24 mouse cellular contexts compared by ENCODE assay signal in the genomic region with DNA sequence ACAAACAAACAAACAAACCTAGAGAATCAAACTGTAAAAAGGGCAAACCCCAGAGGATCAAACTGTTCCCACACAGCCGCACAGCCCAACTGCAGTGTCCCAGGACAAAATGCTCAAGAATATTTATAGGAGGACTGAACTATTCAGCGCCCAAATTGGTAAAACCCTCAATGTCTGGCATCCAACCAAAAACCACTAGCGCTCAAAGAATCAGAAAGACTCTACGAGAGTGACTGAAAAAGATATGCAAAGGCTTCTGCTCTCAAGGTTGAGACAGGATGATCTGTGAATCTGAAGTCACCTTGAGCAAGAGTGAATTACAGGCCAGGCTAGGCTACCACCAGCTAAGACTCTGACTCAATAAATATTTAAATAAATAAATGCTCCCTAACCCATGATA.
DNase-seq lines count a peak whose midpoint lies in the region; ATAC-seq lines count a peak whose summit lies in the region.
"Had no signal": no experiment of that assay in that cellular context is flagged by ENCODE, and none has a peak within 500 bp of the region (broad histone marks: within the 10 kb centered on the region; RNA-seq: fewer than 3 reads in every experiment).

No protein-coding gene starts in this region.

- peak; percentile 62 to 70 for DNase-seq in adrenal gland, adult (ENCODE audit: inconsistent age in 2 of 2, low spot score in 1 of 2)
- DNase-seq in adrenal gland, postnatal 4 days (ENCODE audit: low spot score in 2 of 2) = no peak
- peak; percentile 24 for DNase-seq in embryonic facial prominence, embryonic 14.5 days (ENCODE audit: low spot score)
- DNase-seq in embryonic facial prominence, embryonic 10.5 days (ENCODE audit: low spot score) = no peak
- peak; percentile 5 for DNase-seq in NIH3T3 (ENCODE audit: low read depth)
- DNase-seq: adrenal gland, adult 2 months; adrenal gland, postnatal 10 days; B cell, adult 2 months; cerebellum, adult 11 months; cerebellum, adult 18-20 months; cerebellum, adult 8-10 months; cerebellum, adult 9-11 months; cerebellum, postnatal 14 days; cerebellum, postnatal 36 days; embryo, embryonic 11 days had no signal

- no peak overlapping the region for H3K4me3 ChIP-seq in embryonic facial prominence, embryonic 14.5 days (ENCODE audit: low read depth, low read length)
- H3K4me3 ChIP-seq in embryonic facial prominence, embryonic 10.5 days = no peak overlapping the region
- H3K4me3 ChIP-seq: embryonic facial prominence, embryonic 12.5 days; embryonic facial prominence, embryonic 15.5 days; erythroblast, embryonic 14.5 days; forebrain, embryonic 10.5 days; forebrain, embryonic 12.5 days had no signal

- no peak overlapping the region for H3K27ac ChIP-seq in embryonic facial prominence, embryonic 14.5 days (replicated peaks; ENCODE audit: low read depth, low read length)
- H3K27ac ChIP-seq in embryonic facial prominence, embryonic 10.5 days (replicated peaks) = no peak overlapping the region
- H3K27ac ChIP-seq: embryonic facial prominence, embryonic 12.5 days; embryonic facial prominence, embryonic 15.5 days; forebrain, embryonic 10.5 days; forebrain, embryonic 12.5 days had no signal

- no peak for ATAC-seq in embryonic facial prominence, embryonic 14.5 days (ENCODE audit: low read depth)
- ATAC-seq: CD4-positive, CD25-positive, alpha-beta regulatory T cell, adult 4 months; forebrain, embryonic 14.5 days; forebrain, embryonic 16.5 days had no signal

- H3K36me3 ChIP-seq in embryonic facial prominence, embryonic 14.5 days (ENCODE audit: control insufficient read depth, insufficient read depth, low read length) = no peaks in the 10 kb centered on the region
- no peaks in the 10 kb centered on the region for H3K36me3 ChIP-seq in embryonic facial prominence, embryonic 10.5 days (replicated peaks)
- H3K36me3 ChIP-seq: embryonic facial prominence, embryonic 12.5 days; embryonic facial prominence, embryonic 15.5 days; forebrain, embryonic 10.5 days; forebrain, embryonic 12.5 days; G1E had no signal

- no peaks in the 10 kb centered on the region for H3K4me1 ChIP-seq in embryonic facial prominence, embryonic 14.5 days (ENCODE audit: control insufficient read depth, insufficient read depth, low read length)
- H3K4me1 ChIP-seq in embryonic facial prominence, embryonic 10.5 days = peaks cover 11% of the 10 kb centered on the region
- H3K4me1 ChIP-seq: embryonic facial prominence, embryonic 12.5 days; embryonic facial prominence, embryonic 15.5 days had no signal

- WGBS in embryonic facial prominence, embryonic 14.5 days = 81% methylated on average over 4 of the region's 4 CpGs
- WGBS in embryonic facial prominence, embryonic 10.5 days = 91% methylated on average over 4 of the region's 4 CpGs

- no peaks in the 10 kb centered on the region for H3K27me3 ChIP-seq in embryonic facial prominence, embryonic 14.5 days (replicated peaks; ENCODE audit: control insufficient read depth, insufficient read depth, low read length)
- H3K27me3 ChIP-seq in embryonic facial prominence, embryonic 10.5 days (replicated peaks; ENCODE audit: low read depth, poor library complexity, severe bottlenecking) = no peaks in the 10 kb centered on the region
- H3K27me3 ChIP-seq: embryonic facial prominence, embryonic 12.5 days; embryonic facial prominence, embryonic 15.5 days; forebrain, embryonic 12.5 days had no signal

- no peaks in the 10 kb centered on the region for H3K9me3 ChIP-seq in embryonic facial prominence, embryonic 14.5 days (ENCODE audit: control insufficient read depth, low read length)
- no peaks in the 10 kb centered on the region for H3K9me3 ChIP-seq in embryonic facial prominence, embryonic 10.5 days
- H3K9me3 ChIP-seq: embryonic facial prominence, embryonic 12.5 days; embryonic facial prominence, embryonic 15.5 days; forebrain, embryonic 10.5 days; forebrain, embryonic 12.5 days had no signal

- no peak overlapping the region for H3K4me2 ChIP-seq in embryonic facial prominence, embryonic 14.5 days (ENCODE audit: low read depth, low read length)
- H3K4me2 ChIP-seq: embryonic facial prominence, embryonic 12.5 days; embryonic facial prominence, embryonic 15.5 days; forebrain, embryonic 12.5 days had no signal

- H3K9ac ChIP-seq in embryonic facial prominence, embryonic 14.5 days (ENCODE audit: low read depth, low read length) = no peak overlapping the region
- H3K9ac ChIP-seq: embryonic facial prominence, embryonic 12.5 days; embryonic facial prominence, embryonic 15.5 days; forebrain, embryonic 12.5 days had no signal

Comparison
In these comparisons a context has a peak if more than half of its experiments do, and no peak if none do; other contexts are left out.
1. DNase-seq: peak in adrenal gland, adult (2 of 2), embryonic facial prominence, embryonic 14.5 days (single experiment) and NIH3T3 (single experiment); none in adrenal gland, postnatal 4 days (0 of 2) and embryonic facial prominence, embryonic 10.5 days (single experiment).